Mouse (Mus musculus): ENCODE results near the gene Traf4.

The Traf4 gene

DNA sequence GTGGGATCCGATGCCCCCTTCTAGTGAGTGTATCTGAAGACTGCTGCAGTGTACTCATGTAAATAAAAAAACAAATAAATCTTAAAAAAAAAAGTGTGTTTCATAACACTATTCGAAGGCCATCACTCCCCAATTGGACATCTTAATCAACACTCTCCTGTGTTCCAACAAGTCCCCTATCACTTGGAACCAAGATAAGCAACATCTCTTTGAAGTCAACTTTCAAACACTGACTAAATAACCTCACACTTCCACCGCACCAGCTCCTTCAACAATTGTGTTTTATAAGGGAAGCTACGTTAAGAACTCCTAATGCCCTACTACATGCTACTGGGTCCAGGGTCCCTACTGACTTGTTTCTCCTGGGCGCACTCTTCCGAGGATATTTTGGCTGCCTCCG is 17.1 kb upstream of the Traf4 start:
- no peak for DNase-seq

DNA sequence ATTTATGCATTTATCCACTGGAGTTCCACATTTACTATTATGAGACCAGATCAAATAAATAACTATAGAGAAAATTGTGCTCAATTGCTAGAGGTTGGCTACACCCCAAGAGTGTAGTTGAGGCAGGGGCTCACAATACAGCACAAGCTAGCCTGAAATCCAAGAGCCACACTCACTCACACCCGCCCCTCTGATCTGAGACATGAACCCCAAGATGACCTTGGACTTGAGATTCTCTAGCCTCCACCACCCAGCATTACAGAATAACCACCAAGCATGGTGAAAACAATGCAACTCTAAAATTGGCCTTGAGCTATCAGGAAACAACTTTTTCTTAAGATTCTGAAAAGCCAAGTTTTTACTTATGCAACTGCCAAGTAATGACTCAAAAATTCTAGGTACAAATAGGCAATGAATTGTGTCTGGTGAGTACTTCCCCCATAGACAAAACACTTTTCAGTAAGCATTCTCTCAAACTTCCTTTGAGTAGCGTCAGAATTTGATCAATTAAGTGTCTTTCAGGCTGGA is 16.5 kb upstream of the Traf4 start:
- DNase-seq: no peak

DNA sequence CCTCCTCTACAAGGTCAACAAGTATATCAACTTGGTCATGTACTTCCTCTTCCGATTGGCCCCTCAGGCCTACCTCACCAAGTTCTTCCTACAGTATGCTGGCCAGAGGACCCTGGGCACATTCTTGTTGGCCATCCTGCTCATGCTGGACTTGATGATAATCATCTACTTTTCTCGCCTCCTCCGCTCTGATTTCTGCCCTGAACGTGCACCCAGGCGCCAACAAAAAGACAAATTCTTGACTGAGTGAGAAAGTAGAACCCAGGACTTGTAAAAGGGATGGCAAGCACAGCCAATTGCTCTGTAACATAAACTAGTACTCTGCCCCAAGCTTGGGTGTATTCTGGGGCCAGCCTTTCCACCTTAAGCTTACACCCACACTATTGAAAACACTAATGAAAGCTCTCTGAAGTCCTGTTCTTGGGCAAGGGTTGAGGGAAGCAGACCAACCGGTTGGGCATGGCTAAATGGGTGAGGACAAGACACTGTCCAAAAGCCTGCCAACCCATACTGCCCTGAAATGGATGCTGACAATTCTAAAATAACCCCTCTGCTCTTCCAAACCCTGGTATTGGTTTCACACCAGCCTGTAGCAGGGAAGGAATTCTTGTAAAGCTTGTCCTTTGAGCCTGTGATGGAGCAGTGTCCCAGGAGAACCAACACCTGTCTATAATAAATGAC is 14.8 kb upstream of the Traf4 start:
- no peak for DNase-seq

DNA sequence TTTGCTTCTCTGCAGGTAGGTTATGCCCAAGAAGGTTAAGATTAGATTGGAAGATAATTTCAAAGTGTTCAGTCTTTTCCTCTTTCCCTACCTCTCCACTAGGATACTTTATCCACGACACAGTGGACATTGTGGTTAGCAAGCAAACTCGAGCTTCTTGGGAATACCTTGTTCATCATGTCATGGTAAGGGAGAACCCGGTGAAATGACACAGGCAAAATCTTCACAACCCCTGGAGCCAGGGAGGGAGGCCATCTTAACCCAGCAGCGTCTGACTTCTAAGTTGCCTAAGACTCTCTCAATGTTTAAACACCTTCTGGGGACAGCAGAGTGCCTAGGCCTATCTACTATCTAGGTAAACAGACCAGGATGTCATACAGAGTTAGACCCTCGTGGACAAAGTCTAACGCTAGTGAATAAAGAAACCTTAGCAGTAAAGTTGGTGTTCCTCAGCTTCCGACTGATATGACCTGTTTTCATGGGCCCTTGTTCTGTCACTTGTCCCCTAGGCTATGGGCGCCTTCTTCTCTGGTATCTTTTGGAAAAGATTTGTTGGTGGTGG is 14.1 kb upstream of the Traf4 start:
- no peak for DNase-seq

DNA sequence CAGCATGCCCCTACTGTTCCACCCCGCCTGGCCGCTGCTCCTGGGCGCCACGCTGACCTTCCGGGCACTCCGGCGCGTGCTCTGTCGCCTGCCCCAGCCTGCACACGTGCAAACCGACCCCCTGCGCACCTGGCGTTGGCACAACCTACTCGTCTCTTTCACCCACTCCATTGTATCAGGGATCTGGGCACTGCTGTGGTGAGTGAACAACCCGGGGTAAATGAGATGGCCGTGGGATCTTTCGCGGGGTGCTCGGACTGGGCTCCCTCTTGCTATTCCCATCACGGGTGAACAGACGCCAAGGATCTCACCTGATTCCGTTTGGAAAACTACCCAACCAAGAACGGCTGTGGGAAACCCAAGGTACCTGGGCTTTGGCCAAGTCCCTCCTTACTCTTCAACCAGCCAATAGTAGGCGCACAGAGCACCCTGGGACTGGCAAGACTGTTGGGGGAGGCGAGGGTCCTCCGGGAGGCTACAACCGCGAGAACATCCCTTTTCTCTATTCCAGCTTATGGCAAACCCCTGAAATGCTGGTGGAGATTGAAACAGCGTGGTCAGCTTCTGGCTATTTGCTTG is 13.6 kb upstream of the Traf4 start:
- peak; percentile 85 for DNase-seq

DNA sequence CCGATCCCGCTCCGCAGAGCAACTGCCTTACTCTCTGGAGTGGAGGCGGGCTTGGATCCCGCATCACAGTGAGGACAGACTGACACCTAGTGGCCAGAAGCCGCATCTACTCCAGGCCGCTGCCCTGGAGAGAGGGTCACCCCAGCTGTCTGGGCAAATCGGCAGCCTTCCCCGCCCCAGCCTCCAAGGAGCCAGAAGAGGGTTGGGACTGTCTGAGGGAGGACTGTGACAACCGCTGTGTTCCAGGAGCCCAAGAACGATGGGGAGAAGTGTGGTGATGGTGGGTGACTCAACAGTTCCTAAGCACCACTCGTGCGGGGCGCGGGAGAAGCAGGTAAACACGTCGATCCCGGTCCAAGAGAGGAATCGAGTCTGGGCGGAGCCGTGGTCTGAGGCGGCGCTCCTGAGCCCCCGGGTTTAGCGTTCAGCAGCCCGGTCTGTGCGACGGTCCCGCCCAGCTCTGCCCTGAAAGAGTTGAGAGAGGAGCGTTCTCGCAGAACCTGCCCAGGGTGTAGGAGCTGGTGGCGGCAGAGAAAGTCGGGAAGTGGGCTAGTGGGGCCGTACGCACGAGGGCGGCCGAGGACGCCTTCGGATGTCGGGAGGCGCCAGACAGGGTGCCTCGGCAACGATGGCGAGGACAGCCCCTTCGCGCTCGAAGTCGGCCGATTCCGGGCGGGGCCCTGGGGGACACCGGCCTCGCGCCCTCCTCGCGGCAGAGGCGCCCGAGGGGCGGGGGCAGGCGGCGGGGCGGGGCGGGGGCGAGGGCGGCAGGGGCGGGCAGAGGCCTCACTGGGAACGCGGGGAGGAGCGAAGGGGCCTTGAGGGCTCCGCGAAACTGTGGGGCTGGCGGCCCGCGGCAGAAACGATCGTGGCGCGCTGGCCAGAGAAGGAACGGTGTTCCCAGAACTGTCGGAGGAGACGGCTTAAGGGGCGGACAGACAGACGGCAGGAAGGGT is 12.8 kb upstream of the Traf4 start:
- peak; percentile 98 for DNase-seq

DNA sequence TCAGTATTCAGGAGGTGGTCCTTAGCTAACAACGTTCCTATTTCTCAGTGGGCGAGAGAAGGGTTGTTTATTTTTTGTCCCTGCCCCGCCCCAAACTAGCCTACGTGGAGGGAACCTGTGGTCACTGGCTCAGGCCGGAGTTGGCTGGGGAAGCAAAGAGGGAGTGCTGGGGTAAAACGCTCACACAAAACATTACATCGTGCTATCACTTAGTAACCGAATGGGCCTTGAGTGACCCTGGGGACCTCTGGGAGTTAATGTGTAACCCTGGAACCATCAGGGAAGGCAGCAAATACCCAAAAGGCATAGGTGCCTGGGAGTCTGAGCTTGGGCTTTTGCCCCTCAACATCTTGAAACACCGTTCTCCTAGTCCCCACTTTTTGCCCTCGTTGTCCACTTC is 12.0 kb upstream of the Traf4 start:
- peak; percentile 87 for DNase-seq

DNA sequence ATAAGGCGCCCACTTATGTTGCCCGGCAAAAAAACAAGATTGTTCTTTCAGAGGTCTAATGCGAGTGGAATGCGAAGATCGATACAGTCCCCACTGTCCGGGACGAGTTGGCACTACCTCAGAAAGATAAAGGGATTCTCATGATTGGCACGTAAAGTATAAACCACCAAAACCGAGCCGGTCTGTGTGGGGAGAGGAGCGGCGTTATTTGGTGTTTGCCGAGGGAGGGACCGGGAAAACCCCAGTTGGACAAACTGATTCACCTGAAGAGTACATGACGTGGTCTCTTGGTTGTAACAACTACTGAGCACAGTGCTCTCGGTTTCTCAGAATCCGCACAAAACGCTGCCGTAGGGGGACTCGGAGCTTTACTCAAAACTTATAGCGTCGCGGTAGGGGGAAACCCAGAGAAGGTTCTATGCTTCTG is 11.5 kb upstream of the Traf4 start:
- peak; percentile 33 for DNase-seq

DNA sequence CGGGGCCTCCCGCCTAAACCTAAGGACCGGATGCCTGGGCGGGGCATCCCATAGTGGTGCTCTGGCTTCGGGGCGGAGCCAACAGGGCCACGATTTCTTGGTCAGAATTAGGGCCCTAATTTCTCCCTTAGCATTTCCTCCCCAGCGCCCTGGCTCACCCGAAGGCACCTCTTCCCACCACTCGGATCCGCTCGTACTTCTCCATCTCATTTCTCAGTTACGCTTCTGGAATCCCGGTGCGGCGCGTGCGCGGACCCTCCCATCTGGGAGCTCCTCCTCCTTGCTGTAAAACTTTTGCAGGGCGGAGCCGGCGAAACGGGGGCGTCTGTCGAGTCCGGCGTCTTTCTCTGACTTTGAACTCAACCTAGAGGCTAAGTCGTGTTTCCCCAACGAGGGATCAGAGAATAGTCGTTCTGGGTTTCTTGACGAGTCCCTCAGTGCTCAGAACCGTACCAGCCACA is 11.0 kb upstream of the Traf4 start, which contains the start of the genes Nek8 and Tlcd1:
Gene Nek8, minus strand, starts transcription at position 274 of the 461 bp plus-strand sequence.
Gene Tlcd1, plus strand, starts transcription at position 310 of the 461 bp plus-strand sequence.
- DNase-seq: peak; percentile 96

DNA sequence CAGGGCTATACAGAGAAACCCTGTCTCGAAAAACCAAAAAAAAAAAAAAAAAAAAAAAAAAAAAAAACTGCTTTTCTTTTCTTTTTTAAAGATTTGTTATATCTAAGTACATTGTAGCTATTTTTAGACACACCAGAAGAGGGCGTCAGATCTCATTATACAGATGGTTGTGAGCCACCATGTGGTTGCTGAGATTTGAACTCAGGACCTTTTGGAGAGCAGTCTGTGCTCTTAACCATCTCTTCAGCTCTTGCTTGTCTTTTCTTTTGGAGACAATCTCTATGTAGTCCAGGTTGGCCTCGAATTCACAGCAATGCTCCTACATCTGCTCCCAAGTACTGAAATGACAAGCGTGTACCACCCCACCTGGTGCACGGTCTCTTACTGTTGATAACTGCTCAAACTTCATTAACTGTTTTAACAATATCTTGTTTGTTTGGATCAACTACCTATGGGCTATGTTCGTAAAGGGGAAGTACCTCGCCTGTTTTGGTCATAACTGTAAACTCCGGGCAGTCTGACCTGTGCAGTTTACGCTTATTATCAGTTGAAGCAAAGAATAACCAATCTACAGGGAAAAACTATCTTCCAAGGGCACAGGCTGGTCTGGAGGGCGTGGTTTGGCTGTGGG is 10.5 kb upstream of the Traf4 start:
- no peak for DNase-seq

DNA sequence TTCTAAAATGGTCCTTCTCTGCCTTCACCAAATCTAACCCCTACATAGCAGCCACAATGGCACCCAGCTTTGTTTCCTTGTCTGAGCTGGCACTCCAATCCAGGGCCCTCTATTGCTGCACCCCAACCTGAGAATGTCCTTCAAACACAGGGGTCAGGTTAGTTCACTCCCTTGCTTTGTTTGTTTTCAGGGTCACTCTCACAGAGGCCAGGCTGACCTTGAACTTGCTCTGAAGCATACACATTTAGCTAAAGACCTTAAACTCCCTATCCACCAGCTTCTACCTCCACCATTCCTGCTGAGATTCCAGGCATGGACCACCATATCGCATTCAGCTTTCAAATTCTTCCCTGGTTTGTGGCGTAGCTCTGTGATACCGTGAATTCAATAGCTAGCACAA is 9.1 kb upstream of the Traf4 start:
- DNase-seq: no peak

DNA sequence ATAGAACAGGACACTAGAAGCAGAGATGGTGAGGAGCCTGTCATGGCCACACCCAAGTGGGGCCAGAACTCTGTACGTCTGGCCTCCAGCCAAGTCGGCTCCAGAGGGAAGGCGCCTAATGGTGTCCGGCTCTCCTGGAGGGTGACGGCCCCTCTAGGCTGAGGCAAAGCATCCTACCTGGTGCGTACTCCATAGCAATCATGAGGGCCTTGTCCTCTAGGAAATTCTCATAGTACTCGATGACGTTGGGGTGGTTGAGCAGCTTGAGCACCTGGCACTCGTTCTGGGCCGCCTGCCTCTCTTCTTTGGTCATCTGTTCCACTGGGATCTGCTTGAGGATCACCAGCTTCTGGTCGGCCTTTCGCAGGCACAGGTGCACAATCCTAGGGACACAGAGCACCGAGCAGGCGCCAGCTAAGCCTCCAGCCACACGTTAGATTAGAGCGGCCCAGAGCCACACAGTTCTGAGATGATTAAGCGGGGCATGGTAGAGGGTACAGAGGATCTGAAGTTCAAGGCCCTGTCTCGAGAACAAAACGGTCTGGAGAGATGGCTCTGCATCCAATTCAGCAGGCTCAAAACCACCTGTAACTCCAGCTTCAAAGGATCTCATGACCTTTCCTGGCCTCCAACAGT is 7.5 kb upstream of the Traf4 start:
- DNase-seq: peak; percentile 45

DNA sequence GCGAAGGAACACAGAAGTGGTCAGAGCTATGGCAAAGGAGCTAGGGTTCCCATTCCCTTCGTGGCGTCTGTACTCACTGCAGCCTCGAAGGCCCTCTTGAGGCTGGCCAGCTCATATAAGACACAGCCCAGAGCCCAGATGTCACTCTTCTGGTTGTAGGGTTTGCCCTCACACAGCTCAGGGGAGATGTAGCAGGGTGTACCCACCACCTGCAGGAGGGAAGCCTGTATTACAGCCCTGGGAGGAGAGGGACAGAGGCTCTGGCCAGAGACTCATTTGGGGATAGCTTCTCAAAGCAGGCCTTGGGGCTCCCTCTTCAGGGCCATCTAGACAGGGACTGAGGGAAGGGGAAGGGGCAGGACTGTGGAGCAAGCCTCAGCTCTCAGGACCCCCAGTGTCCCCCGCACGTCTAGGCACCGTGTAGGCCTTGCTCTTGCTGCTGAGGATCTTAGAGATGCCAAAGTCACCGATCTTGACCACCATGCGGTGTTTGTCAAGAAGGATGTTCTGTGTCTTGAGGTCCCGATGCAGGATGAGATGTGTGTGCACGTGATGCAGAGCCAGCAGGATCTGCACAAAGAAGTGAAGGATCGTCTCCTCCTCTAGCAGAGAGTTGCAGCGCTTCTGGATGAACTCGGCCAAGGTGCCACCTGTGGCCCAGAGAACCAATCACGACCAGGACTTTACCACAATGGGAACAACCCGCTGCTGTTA is 6.8 kb upstream of the Traf4 start:
- DNase-seq: peak; percentile 51

DNA sequence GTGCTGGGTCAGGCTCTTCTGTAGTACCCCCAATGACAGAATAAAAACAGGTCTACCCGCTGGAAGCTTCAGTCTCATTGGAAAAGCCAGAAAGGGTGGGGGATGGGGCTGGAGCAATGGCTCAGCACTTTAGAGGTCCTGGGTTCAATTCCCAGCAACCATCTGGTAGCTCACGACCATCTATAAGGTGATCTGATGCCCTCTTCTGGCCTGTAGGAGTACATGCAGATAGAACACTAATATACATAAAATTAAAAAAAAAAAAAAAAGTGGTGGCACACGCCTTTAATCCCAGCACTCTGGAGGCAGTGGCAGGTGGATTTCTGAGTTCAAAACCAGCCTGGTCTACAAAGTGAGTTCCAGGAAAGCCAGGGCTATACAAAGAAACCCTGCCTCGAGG is 5.9 kb upstream of the Traf4 start:
- DNase-seq: no peak

DNA sequence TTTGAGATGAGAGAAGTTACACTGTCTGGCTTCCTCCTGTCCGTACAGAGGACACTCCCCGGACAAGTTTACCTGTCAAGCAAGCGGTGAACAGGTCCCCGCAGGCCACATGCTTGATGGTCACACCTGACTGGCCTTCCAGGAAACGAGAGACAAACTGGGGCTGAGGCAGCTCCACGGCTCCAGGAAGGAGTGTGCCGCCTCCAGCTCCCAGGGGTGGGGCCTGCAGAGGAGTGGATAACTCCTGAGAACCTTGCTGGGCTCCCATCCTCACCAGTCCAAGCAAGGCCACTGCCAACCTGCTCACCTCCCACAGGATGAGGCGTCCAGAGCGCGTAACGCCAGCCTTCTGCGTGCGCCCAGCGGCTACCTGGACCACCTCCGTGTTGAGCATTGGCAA is 4.9 kb upstream of the Traf4 start:
- peak; percentile 50 for DNase-seq

DNA sequence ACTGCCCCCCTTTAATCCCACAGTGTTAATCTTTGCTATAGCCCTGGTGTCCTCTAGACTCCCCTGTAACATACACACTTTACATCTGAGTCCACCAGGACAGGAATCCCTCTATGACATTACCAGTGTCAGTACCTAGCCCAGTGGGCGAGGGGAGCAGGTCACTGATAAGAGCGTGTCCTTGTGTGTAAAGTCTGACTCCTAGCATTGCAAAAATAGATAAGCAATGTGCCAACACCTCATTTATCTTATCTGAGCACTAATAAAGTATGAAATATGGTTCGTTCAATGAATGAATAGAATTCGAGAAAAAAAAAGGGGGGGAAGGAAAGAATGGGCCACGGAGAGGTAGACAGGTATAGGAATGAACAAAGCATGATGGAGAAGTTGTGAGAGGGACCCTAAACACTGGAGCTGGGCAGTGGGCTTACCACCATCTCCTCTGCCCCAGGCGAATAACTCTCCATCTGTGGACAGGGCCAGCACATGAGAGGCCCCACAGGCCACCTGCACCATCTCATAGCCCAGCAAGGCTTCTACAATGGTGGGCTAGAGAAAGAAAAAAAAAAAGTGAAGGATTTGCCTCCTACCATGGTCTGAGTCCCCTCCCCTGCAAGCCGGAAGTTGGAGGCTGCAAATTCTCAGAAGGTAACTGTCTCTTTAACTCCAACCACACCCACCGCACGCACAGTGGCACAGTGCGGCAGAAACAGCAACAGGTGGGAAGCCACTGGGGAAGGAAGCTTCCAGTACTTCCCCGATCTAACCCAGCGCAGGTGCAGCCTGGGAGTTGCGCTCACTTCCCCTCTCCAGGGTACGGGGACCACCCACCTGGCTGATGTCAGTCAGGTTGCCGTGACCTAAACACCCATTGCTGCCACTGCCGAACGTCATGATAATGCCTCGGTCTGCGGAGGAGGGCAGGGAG is 3.4 kb upstream of the Traf4 start:
- peak; percentile 37 for DNase-seq

DNA sequence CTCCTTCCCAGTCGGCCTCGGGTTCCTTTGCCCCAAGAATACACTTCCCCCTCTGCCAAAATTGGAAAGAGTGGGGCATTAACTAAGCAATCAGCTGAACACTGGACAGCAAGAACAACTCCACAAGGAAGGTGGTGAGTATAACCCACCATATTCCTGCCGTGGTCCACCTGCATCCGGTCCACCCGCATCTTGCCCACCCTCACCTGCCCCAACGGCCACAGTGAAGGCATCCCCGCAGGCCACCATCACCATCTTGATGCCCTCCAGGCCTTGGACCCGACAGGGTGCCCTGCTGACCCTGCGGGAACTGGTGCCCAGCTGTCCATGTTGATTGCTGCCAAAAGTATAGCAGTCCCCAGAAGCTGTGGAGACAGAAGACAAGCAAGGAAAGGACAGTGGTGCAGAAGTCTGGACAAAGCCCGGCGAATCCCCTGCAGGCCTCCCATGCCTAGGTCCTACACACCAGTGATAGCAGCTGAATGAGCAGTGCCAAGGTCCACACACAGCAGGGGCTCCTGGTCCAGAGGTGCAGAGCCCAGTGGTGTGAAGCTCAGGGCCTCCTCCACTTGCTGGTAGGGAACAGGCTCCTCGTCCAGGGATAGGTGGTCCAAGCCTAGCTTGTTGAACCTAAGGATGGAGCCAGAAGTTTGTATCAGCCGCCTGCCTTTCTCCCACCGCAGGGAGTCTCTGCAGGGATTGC is 2.0 kb upstream of the Traf4 start:
- DNase-seq: no peak

DNA sequence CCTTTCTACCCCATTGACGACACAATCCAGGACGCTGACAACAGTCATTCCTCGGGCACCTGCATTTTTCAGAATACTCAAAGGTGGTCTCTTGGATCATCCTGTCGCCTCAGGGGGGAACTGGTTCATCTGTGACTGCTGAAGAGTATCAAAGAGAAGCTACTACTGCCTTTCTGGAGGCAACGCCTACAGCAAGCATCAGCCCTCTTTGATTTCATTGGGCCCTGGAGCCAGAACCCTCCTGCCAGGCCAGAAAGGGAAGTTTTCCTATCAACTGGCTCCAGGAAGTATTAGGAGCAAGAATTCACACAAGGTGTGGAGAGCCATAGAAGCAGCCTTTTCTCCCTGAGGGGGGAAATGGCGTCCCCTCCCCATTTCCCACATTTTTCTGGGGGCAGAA is 1.3 kb upstream of the Traf4 start:
- no peak for DNase-seq

DNA sequence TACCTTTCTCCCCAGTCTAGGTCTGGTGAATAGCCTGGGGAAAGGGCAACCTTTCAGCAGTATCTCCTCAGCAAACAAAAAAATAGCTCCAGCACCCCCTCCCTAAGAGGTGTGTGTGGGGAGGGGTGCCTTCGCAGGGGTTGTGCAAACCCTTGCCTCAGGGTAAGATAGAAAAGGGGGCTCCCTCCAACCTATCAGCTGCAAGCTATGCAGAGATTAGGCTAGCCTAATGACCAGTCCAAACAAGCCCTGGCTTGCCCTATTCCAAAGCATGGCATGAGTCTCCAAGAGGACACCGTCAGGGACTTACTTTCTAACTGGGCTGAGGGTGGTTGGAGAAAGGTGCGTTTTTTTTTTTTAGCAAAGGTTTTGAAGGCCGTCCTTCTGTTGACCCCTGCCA is 772 bp upstream of the Traf4 start:
- no peak for DNase-seq

DNA sequence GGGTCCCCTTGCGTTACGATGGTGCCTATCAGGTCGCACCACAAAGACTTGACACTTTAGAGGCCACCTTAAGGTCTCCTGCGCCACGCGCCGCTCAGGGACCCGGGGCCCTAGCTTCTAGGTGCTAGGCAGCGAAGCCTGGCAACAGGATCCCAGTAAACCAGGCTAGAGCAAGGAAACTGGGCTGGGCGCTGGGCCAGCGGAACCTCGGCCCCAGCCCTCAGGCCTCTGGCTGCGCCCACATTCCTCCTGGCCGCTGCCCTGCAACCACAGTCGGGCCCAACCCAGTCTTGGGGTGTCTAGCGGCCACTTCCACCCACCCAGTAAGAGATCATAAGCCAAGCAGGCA is 346 bp upstream of the Traf4 start:
- peak; percentile 86 for DNase-seq

Data from kidney, postnatal 10 days (tissue).